Mouse (Mus musculus): ENCODE measurements around the gene Adgra1. TPM values are rescaled to one million over a fixed set of nuclear protein-coding genes. Genes with fewer than 3 reads are reported as not detected.

Gene Adgra1
- polyA plus RNA-seq, 1 experiment from 2014 or later = 21.0 TPM

DNA sequence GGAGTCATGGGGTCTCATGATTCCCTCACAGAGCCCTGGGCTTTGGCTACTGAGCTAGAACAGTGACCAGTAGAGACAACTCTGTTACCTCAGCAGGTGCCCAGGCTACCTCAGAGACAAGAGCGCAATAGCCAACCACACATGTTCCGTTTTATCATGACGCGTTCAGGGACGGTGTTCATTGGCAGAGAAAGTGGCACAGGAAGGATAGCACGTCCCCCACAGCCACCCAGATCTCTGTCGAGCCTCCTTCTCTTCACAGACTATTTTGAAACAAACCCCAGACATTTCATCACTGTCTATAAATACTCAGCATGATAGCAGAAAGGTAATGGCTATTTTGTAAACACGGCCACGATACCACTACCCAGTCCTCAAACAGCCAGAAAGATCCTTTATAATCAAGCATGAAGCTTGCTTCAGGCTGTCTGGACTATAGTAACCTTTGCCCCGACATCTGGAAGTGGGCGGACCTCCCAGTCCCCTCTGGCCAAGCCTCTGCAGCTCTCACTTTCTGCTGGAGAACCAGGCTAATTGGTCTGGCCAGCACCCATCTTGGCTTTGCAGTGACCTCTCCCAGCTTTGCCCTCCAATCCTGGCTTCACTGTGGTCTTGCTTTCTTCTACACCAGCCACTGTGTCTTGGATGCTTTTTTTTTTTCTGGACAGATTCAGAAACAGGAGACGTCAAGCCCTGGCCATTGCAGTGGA, 11.5 kb upstream of the Adgra1 start:
- H3K27ac ChIP-seq = no peak overlapping the region
- no peak overlapping the region for H3K4me2 ChIP-seq (replicated peaks)
- no peaks in the 10 kb centered on the region for H3K27me3 ChIP-seq (replicated peaks)
- ATAC-seq (ENCODE audit: low FRiP score, low read depth) = no peak
- H3K4me1 ChIP-seq = no peaks in the 10 kb centered on the region
- H3K9ac ChIP-seq = no peak overlapping the region
- H3K4me3 ChIP-seq = no peak overlapping the region
- 80% methylated on average over 12 of the region's 12 CpGs for WGBS
- no peaks in the 10 kb centered on the region for H3K9me3 ChIP-seq
- H3K36me3 ChIP-seq = no peaks in the 10 kb centered on the region

DNA sequence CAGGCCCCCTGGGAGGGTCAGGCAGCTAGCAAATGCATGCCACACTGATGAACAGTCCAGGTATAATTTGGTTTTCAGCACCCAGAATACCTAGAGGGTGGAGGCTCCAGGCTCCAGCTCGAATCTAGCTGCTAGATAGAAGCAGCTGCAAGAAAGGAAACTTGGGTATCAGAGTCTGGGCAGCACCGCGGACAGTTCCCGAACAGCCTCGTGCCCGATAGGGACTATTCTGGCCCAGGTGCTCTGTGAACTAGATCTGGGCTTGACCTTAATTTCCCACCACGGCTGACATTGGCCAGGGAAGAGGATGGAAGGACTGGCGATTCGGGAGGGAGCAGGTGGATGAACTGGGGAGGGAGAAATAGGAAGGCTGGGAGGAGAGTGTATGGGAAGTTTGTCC, 6.3 kb upstream of the Adgra1 start:
- H3K36me3 ChIP-seq = no peaks in the 10 kb centered on the region
- H3K4me1 ChIP-seq = no peaks in the 10 kb centered on the region
- WGBS = 12% methylated on average over 9 of the region's 9 CpGs
- no peaks in the 10 kb centered on the region for H3K9me3 ChIP-seq
- H3K9ac ChIP-seq = no peak overlapping the region
- 0 out of 2 replicates have a peak, but pooled peaks cover 4% of the 10 kb centered on the region for H3K27me3 ChIP-seq (replicated peaks)
- H3K4me2 ChIP-seq (replicated peaks) = no peak overlapping the region
- H3K27ac ChIP-seq = no peak overlapping the region
- no peak overlapping the region for H3K4me3 ChIP-seq
- ATAC-seq (ENCODE audit: low FRiP score, low read depth) = no peak

DNA sequence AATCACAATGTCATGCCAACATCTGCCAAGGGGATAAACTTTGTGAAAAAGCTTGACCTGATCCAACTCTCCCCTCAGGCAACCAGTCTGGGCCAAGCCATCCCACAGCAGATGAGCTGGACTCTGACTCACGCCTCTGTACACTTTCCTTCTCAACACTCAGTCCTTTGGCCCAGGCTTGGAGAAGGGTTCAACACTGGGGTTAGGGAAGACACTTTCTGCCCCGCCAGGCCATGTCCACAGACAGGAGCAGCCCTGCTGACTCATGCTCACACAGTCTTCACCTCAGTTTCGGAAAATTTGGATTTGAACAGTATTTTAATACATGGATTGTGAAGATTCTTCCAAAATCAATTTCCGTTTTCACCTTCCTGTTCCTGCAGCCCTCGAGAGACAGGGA, 442 bp upstream of the Adgra1 start:
- Histone ChIP-seq H3K4me2 (replicated peaks) (peak overlapping the region; percentile 66), H3K4me1 (peaks cover 34% of the 10 kb centered on the region), H3K4me3 (peak overlapping the region; percentile 31), H3K9ac (peak overlapping the region; percentile 50; the same call in 1 of the 2 replicates), H3K9me3 (no peaks in the 10 kb centered on the region), H3K36me3 (no peaks in the 10 kb centered on the region), H3K27me3 (replicated peaks) (0 out of 2 replicates have a peak, but pooled peaks cover 4% of the 10 kb centered on the region), H3K27ac (peak overlapping the region; percentile 27; the same call in 1 of the 2 replicates)
- 33% methylated on average over 5 of the region's 5 CpGs for WGBS
- ATAC-seq (ENCODE audit: low FRiP score, low read depth) = no peak

DNA sequence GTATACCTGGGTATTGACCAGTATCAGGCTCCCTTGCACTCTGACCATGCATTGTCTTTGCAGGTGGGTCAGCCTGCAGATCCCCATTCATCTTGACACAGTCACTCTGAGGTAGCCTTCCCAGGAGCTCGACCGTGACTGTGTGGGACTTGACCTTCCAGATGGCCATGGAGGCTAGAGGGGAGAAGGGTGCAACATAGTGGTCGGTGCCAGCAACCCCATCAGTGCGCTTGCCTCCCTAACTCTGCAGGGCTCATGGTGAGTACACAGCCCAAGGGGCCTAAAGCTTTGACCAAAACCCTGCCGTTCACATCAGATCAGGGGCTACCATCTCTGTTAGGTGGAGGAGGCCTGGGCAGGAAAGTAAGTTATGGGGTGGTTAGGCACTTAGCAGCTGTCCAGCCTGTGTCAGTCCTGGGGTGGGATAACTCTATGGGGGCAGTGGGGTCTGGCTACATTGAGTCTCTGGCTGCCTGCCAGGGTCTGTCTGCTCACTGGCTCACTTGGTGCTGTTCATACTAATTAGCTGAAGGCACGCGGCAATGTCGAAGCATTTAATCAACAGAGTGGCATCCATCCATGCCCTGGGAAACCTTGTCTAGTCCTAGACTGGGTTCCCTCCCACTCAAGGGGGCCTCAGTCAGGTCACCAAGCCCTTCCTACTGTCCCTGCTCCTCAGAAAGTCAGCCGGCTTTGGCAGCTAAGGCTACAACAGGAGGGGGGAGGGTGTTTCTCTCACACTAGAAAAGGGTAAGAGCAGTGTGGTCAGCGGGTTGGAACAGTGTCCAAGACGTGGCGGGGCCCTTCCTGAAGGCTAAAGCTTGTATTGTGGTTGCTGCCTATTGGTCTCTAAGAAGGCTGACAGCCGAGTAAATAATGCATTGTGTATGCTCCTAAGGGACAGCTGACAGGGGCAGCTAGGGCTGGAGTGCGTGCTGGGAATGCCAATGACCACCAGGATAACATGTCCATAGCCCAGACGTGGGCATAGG, 1.5 kb downstream of the Adgra1 start:
- H3K27me3 ChIP-seq (replicated peaks) = no peaks in the 10 kb centered on the region
- H3K9me3 ChIP-seq = no peaks in the 10 kb centered on the region
- no peak overlapping the region for H3K27ac ChIP-seq
- peaks cover 34% of the 10 kb centered on the region for H3K4me1 ChIP-seq
- peak overlapping the region; percentile 18; the same call in 1 of the 2 replicates for H3K9ac ChIP-seq
- 39% methylated on average over 15 of the region's 15 CpGs for WGBS
- no peaks in the 10 kb centered on the region for H3K36me3 ChIP-seq
- H3K4me2 ChIP-seq (replicated peaks) = peak overlapping the region; percentile 66
- H3K4me3 ChIP-seq = peak overlapping the region; percentile 23
- ATAC-seq (ENCODE audit: low FRiP score, low read depth) = peak; percentile 73

DNA sequence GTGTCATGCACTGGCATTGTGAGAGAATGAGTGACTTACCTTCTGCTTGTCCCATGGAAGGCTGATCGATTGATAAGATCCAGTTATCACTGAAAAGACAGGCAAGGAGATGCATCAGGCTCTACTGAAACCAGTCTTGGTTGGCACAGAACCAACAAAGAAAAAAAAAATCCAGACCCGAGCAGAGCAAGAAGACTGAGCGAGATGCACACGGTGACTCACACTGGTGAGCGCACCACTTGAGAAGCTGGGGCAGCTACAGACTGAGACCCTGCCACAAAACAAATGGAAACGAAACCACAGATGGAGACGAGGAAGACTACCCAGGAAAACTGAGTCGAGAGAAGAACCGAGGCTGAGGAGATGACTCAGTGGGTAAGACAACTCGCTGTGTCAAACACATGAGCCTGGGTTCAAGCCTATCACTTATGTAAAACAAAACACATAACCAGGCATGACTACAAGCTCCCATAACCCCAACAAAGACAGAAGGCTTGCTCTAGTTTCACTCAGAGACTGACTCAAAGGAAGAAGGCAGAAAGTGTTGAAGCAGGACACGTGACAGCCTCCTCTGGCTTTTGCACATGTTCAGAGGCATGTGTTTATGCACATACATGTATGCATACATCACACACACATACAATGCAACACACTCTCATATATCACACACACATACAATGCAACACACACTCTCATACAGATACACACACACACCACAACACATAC, 6.6 kb downstream of the Adgra1 start:
- Histone ChIP-seq H3K9ac (no peak overlapping the region), H3K9me3 (0 out of 2 replicates have a peak, but pooled peaks cover 4% of the 10 kb centered on the region), H3K27me3 (replicated peaks) (no peaks in the 10 kb centered on the region), H3K4me2 (replicated peaks) (no peak overlapping the region), H3K4me3 (no peak overlapping the region), H3K36me3 (peaks cover 11% of the 10 kb centered on the region), H3K4me1 (peaks cover 10% of the 10 kb centered on the region), H3K27ac (no peak overlapping the region)
- no peak for ATAC-seq (ENCODE audit: low FRiP score, low read depth)
- WGBS = 91% methylated on average over 11 of the region's 11 CpGs

DNA sequence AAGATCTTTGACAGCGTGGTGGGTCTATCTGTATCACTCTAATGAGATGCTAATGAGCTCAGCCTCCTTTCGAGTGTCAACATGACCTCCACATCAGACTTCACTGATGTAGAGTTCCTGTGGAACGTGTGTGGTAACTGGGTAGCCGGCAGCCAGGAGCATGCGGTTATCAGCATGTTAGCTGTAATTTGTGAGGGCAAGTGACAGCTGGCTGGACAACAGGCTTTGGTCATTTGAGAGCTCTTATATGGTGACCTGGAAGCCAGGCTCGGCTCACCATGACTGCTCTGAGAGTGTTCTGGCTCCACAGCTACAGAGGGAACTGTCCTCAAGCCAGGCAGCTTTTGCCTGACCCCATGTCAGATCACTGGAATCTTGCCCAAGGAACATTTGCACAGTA, 8.4 kb downstream of the Adgra1 start:
- H3K9me3 ChIP-seq = 0 out of 2 replicates have a peak, but pooled peaks cover 4% of the 10 kb centered on the region
- H3K27ac ChIP-seq = no peak overlapping the region
- no peak overlapping the region for H3K4me2 ChIP-seq (replicated peaks)
- ATAC-seq (ENCODE audit: low FRiP score, low read depth) = no peak
- peaks cover 11% of the 10 kb centered on the region for H3K36me3 ChIP-seq
- no peak overlapping the region for H3K9ac ChIP-seq
- no peak overlapping the region for H3K4me3 ChIP-seq
- no peaks in the 10 kb centered on the region; the same call in 1 of the 2 replicates for H3K27me3 ChIP-seq (replicated peaks)
- 71% methylated on average over 6 of the region's 6 CpGs for WGBS
- H3K4me1 ChIP-seq = no peaks in the 10 kb centered on the region

DNA sequence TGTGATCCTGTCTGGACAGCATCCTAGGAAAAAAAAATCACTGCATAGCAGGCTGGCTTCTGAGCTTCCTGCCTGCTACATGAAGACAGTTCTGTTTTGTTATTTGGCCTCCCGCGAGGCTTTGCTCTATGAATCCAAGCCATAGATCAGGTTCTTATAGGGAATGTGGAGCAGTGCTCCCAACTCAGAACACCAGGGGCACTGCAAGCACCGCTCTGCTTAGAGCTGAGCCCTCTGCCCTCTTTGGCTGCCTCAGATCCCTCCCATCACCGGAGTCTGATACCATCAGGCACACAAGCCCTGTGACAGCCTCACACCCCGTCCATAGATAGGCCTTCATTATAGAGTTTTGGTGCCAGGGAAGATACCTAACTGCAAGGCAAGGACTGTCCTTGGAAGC, 9.2 kb downstream of the Adgra1 start:
- H3K36me3 ChIP-seq = peaks cover 11% of the 10 kb centered on the region
- no peaks in the 10 kb centered on the region; the same call in 1 of the 2 replicates for H3K27me3 ChIP-seq (replicated peaks)
- H3K9me3 ChIP-seq = 0 out of 2 replicates have a peak, but pooled peaks cover 4% of the 10 kb centered on the region
- no peak overlapping the region for H3K27ac ChIP-seq
- H3K4me1 ChIP-seq = no peaks in the 10 kb centered on the region
- whole genome bisulfite sequencing = 61% methylated on average over 5 of the region's 5 CpGs
- no peak overlapping the region for H3K4me3 ChIP-seq
- no peak overlapping the region for H3K9ac ChIP-seq
- ATAC-seq (ENCODE audit: low FRiP score, low read depth) = no peak
- no peak overlapping the region for H3K4me2 ChIP-seq (replicated peaks)

DNA sequence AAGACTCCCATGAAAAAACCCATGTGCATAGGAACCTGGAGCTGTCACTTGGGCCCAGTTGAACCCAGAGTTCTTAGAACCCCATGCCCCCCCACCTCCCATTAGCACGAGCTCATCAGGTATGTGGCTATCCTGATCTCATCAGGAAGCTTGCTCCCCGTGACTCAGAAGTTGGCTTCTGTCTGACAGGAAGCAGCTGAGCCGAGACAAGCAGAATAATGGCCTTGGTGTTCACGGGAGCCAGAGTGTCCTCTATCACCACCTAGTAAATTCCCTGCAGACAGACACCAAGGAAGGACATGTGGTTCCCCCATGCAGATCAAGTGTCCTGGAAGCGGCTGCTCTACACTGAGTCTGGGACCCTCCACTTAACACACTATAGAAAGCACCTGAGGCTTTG, 9.8 kb downstream of the Adgra1 start:
- WGBS = 48% methylated on average over 5 of the region's 5 CpGs
- Histone ChIP-seq H3K9me3 (0 out of 2 replicates have a peak, but pooled peaks cover 4% of the 10 kb centered on the region), H3K4me3 (no peak overlapping the region), H3K9ac (no peak overlapping the region), H3K4me1 (no peaks in the 10 kb centered on the region), H3K4me2 (replicated peaks) (no peak overlapping the region), H3K27ac (no peak overlapping the region), H3K36me3 (peaks cover 11% of the 10 kb centered on the region), H3K27me3 (replicated peaks) (no peaks in the 10 kb centered on the region; the same call in 1 of the 2 replicates)
- ATAC-seq (ENCODE audit: low FRiP score, low read depth) = no peak

DNA sequence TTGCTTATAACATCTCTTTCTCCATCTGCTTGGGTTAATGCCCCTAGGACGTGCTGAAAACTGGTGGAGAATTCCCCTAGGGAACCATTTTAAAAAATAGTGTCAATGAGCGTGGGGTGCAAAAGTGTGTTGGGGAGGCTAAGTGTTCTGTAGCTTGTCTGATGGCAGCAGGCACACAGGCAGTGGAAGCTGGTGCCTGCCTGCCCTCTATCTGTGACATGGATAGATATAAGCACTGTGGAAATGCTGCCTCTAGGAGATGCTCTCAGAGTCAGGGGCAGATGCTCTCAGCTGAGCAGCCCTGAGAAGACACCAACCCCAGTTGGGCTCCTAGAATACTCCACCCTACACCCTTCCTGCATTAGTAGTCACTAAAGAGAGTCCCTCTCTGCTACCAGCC, 11.1 kb downstream of the Adgra1 start:
- Histone ChIP-seq H3K27me3 (replicated peaks) (no peaks in the 10 kb centered on the region; the same call in 1 of the 2 replicates), H3K9me3 (0 out of 2 replicates have a peak, but pooled peaks cover 4% of the 10 kb centered on the region), H3K4me1 (peaks cover 7% of the 10 kb centered on the region; the same call in 1 of the 2 replicates), H3K27ac (no peak overlapping the region), H3K4me2 (replicated peaks) (no peak overlapping the region), H3K9ac (no peak overlapping the region), H3K36me3 (peaks cover 11% of the 10 kb centered on the region), H3K4me3 (no peak overlapping the region)
- 77% methylated on average over 2 of the region's 2 CpGs for WGBS
- no peak for ATAC-seq (ENCODE audit: low FRiP score, low read depth)

DNA sequence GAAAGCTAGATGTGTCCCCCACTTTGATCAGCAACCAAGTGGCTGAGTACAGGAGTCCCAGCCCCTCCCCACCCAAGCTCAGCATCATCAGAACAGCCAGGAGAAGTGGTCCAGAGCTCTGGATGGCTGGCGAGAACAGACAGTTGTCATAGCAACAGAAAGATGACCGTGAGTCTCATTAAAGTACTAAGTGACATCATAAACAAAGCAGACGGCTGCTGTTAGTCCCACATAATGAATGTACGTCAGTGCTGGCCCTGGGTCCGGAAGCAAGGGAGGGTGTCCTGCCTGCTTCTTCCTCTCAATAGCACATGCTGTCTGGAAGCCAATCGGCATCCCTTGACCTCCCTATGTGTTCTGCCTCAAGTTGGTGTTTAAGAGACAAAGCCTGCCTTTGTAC, 16.2 kb downstream of the Adgra1 start:
- H3K4me1 ChIP-seq = peaks cover 20% of the 10 kb centered on the region
- 0 out of 2 replicates have a peak, but pooled peaks cover 2% of the 10 kb centered on the region for H3K36me3 ChIP-seq
- H3K27ac ChIP-seq = peak overlapping the region; percentile 29; the same call in 1 of the 2 replicates
- H3K4me2 ChIP-seq (replicated peaks) = no peak overlapping the region
- no peaks in the 10 kb centered on the region; the same call in 1 of the 2 replicates for H3K27me3 ChIP-seq (replicated peaks)
- H3K4me3 ChIP-seq = no peak overlapping the region
- H3K9me3 ChIP-seq = no peaks in the 10 kb centered on the region
- peak; percentile 77 for ATAC-seq (ENCODE audit: low FRiP score, low read depth)
- H3K9ac ChIP-seq = no peak overlapping the region
- 8% methylated on average over 6 of the region's 6 CpGs for WGBS

DNA sequence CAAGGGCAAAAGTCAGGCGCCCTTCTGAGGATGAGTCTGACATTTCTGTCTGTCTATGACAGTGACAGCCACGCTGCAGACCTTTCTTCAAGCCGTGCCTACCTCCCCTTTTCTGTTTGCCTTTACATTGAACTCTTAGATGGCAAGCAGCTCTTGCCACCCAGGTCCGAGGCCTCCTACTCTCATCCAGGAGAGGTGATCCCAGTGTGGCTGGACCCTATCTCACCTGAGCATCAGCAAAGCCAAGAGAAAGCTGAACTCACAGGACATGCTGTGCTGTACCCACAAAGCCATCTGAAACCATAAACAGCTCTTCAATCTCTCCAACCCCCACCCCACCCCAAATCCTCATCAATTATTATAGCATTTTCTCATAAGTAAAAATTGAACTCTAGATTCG, 16.7 kb downstream of the Adgra1 start:
- 57% methylated on average over 5 of the region's 5 CpGs for WGBS
- Histone ChIP-seq H3K36me3 (0 out of 2 replicates have a peak, but pooled peaks cover 2% of the 10 kb centered on the region), H3K9ac (no peak overlapping the region), H3K27ac (peak overlapping the region; percentile 29; the same call in 1 of the 2 replicates), H3K4me2 (replicated peaks) (no peak overlapping the region), H3K9me3 (no peaks in the 10 kb centered on the region), H3K27me3 (replicated peaks) (no peaks in the 10 kb centered on the region; the same call in 1 of the 2 replicates), H3K4me1 (peaks cover 20% of the 10 kb centered on the region), H3K4me3 (no peak overlapping the region)
- peak; percentile 59; the same call in 1 of the 2 replicates for ATAC-seq (ENCODE audit: low FRiP score, low read depth)
